Mouse (Mus musculus): Measurements from ENCODE around the gene Myo5c.

GRCm38 (mm10) chr9:75312008-75312407, 80.2 kb downstream of the Myo5c start:
- TF ChIP-seq CTCF (IDR thresholded peaks at IDR 0.05) (peak; percentile 92), EP300 (IDR thresholded peaks at IDR 0.05; ENCODE audit: insufficient read depth, low read depth, low read length) (no peak)

Data from heart, adult 2 months (tissue).